Mouse (Mus musculus) liver, embryonic 16.5 days (tissue): Measurements from ENCODE around the gene Nr3c2. TPM values are rescaled to one million over a fixed set of nuclear protein-coding genes. Genes with fewer than 3 reads are reported as not detected.

Source experiments
- ATAC-seq: fragments of 200-750 bp; cut with Nextera tagmentation; 2 replicates; pipeline ENCODE4 v1.8.0; 2017; ENCODE audit warnings: low read depth, mild to moderate bottlenecking, moderate number of reproducible peaks, moderate library complexity
- H3K27ac ChIP-seq: fragments of 300-500 bp; sonication (generic); 2 replicates; pipeline ENCODE4 v1.5.1; 2014; ENCODE audit warnings: mild to moderate bottlenecking, low read length
- H3K27me3 ChIP-seq: fragments of 300-500 bp; sonication (generic); 2 replicates; pipeline ENCODE4 v1.6.1; 2014; ENCODE audit warnings: low read depth, low read length, mixed read lengths; ENCODE audit not compliant: control insufficient read depth, insufficient read depth
- H3K36me3 ChIP-seq: fragments of 300-500 bp; sonication (generic); 2 replicates; pipeline ENCODE4 v1.6.1; 2014; ENCODE audit warnings: mild to moderate bottlenecking; ENCODE audit not compliant: control insufficient read depth, insufficient read depth
- H3K4me1 ChIP-seq: fragments of 300-500 bp; sonication (generic); 2 replicates; pipeline ENCODE4 v1.6.1; 2014; ENCODE audit warnings: low read depth, low read length, mixed read lengths; ENCODE audit not compliant: control insufficient read depth
- H3K4me2 ChIP-seq: fragments of 300-500 bp; sonication (generic); 2 replicates; pipeline ENCODE4 v1.6.1; 2014; ENCODE audit warnings: low read depth, low read length, mixed read lengths
- H3K4me3 ChIP-seq: fragments of 300-500 bp; sonication (generic); 2 replicates; pipeline ENCODE4 v1.5.1; 2014; ENCODE audit warnings: low read depth, mild to moderate bottlenecking, low read length
- H3K9ac ChIP-seq: fragments of 300-500 bp; sonication (generic); 2 replicates; pipeline ENCODE4 v1.6.1; 2014; ENCODE audit warnings: low read depth, low read length
- H3K9me3 ChIP-seq: fragments of 300-500 bp; sonication (generic); replicated peaks from 2 replicates; pipeline ENCODE4 v1.6.1; 2016; ENCODE audit warnings: low read length; ENCODE audit not compliant: control insufficient read depth
- WGBS: fragments of 180-500 bp; shearing (Covaris S2); extraction: QIAGEN DNeasy Blood & Tissue Kit; methylation state at CpG from one replicate; pipeline ENCODE4 v1.1.7; 2014; ENCODE audit not compliant: insufficient replicate concordance; 5-methylcytosine and 5-hydroxymethylcytosine counted together
- polyA plus RNA-seq: library from polyadenylated mRNA; unstranded; fragments of >200 nt; fragmentation: Nextera tagmentation; extraction: Ambion mirVana; gene quantifications from 2 replicates; pipeline ENCODE4 v1.2.1, GENCODE M21; 2015

The Nr3c2 gene
- polyA plus RNA-seq, 1 experiment from 2014 or later = 2.1 TPM

- H3K36me3 ChIP-seq = no peaks in the 10 kb centered on the region
Measured at GRCm38 (mm10) chr8:76901430-76902204, 2.4 kb downstream of the Nr3c2 start.

GRCm38 (mm10) chr8:76902205-76903078 lies 3.2 kb downstream of the Nr3c2 start:
- WGBS = under 1% methylated on average over 34 of the region's 35 CpGs
- Histone ChIP-seq H3K36me3 (no peaks in the 10 kb centered on the region), H3K4me2 (peak overlapping the region; percentile 72), H3K4me1 (no peaks in the 10 kb centered on the region), H3K27ac (no peak overlapping the region), H3K9ac (no peak overlapping the region; the same call in 1 of the 2 replicates), H3K27me3 (peaks cover 42% of the 10 kb centered on the region), H3K4me3 (peak overlapping the region; percentile 63), H3K9me3 (no peaks in the 10 kb centered on the region)
- peak; percentile 10 for ATAC-seq

More at GRCm38 (mm10) chr8:76901430-76902204, 2.4 kb downstream of the Nr3c2 start:
- peak; percentile 90 for ATAC-seq
- H3K9ac ChIP-seq = peak overlapping the region; percentile 31; the same call in 1 of the 2 replicates
- H3K9me3 ChIP-seq = no peaks in the 10 kb centered on the region
- H3K27me3 ChIP-seq = peaks cover 44% of the 10 kb centered on the region
- H3K4me1 ChIP-seq = no peaks in the 10 kb centered on the region
- H3K27ac ChIP-seq = no peak overlapping the region
- H3K4me2 ChIP-seq = peak overlapping the region; percentile 72
- under 1% methylated on average over 39 of the region's 41 CpGs for WGBS
- peak overlapping the region; percentile 63 for H3K4me3 ChIP-seq

- Histone ChIP-seq H3K27ac (no peak overlapping the region), H3K9ac (no peak overlapping the region), H3K4me1 (no peaks in the 10 kb centered on the region), H3K36me3 (no peaks in the 10 kb centered on the region), H3K4me3 (no peak overlapping the region), H3K27me3 (no peaks in the 10 kb centered on the region), H3K9me3 (no peaks in the 10 kb centered on the region), H3K4me2 (no peak overlapping the region)
- ATAC-seq = no peak
Measured at GRCm38 (mm10) chr8:76911206-76911605, 12.0 kb downstream of the Nr3c2 start.

GRCm38 (mm10) chr8:76912678-76913077 lies 13.4 kb downstream of the Nr3c2 start:
- H3K4me2 ChIP-seq = peak overlapping the region; percentile 30; the same call in 1 of the 2 replicates
- 44% methylated on average over 3 of the region's 3 CpGs for WGBS
- no peaks in the 10 kb centered on the region for H3K4me1 ChIP-seq
- no peak overlapping the region for H3K9ac ChIP-seq
- H3K27ac ChIP-seq = peak overlapping the region; percentile 33
- no peaks in the 10 kb centered on the region for H3K9me3 ChIP-seq
- no peak overlapping the region for H3K4me3 ChIP-seq
- ATAC-seq = peak; percentile 92
- no peaks in the 10 kb centered on the region for H3K36me3 ChIP-seq
- no peaks in the 10 kb centered on the region for H3K27me3 ChIP-seq

GRCm38 (mm10) chr8:76913207-76913606 lies 14.0 kb downstream of the Nr3c2 start:
- 0 out of 2 replicates have a peak, but pooled peaks have one; percentile 16 for ATAC-seq
- Histone ChIP-seq H3K9me3 (no peaks in the 10 kb centered on the region), H3K4me2 (no peak overlapping the region), H3K4me3 (no peak overlapping the region), H3K27ac (no peak overlapping the region), H3K36me3 (no peaks in the 10 kb centered on the region), H3K4me1 (no peaks in the 10 kb centered on the region), H3K27me3 (no peaks in the 10 kb centered on the region), H3K9ac (no peak overlapping the region)
- 52% methylated on average over 4 of the region's 4 CpGs for WGBS

GRCm38 (mm10) chr8:76915260-76915659 lies 16.0 kb downstream of the Nr3c2 start:
- no peak for ATAC-seq
- no peaks in the 10 kb centered on the region for H3K36me3 ChIP-seq
- no peaks in the 10 kb centered on the region for H3K4me1 ChIP-seq
- 59% methylated on average over 2 of the region's 2 CpGs for WGBS
- no peak overlapping the region for H3K4me2 ChIP-seq
- H3K27ac ChIP-seq = no peak overlapping the region
- H3K9me3 ChIP-seq = no peaks in the 10 kb centered on the region
- no peak overlapping the region for H3K9ac ChIP-seq
- H3K4me3 ChIP-seq = no peak overlapping the region
- no peaks in the 10 kb centered on the region for H3K27me3 ChIP-seq

GRCm38 (mm10) chr8:76919546-76919945 lies 20.3 kb downstream of the Nr3c2 start:
- 49% methylated on average over 2 of the region's 2 CpGs for WGBS
- no peak for ATAC-seq
- no peaks in the 10 kb centered on the region for H3K36me3 ChIP-seq
- no peak overlapping the region for H3K4me3 ChIP-seq
- no peaks in the 10 kb centered on the region for H3K27me3 ChIP-seq
- no peak overlapping the region for H3K4me2 ChIP-seq
- no peak overlapping the region for H3K9ac ChIP-seq
- H3K4me1 ChIP-seq = no peaks in the 10 kb centered on the region
- H3K9me3 ChIP-seq = no peaks in the 10 kb centered on the region
- H3K27ac ChIP-seq = no peak overlapping the region

GRCm38 (mm10) chr8:76924150-76924549 lies 24.9 kb downstream of the Nr3c2 start:
- H3K4me1 ChIP-seq = no peaks in the 10 kb centered on the region
- no peak for ATAC-seq
- H3K4me2 ChIP-seq = no peak overlapping the region
- H3K9ac ChIP-seq = no peak overlapping the region
- no peaks in the 10 kb centered on the region for H3K9me3 ChIP-seq
- H3K27me3 ChIP-seq = no peaks in the 10 kb centered on the region
- no peak overlapping the region for H3K27ac ChIP-seq
- WGBS = 60% methylated on average over 4 of the region's 4 CpGs
- H3K36me3 ChIP-seq = no peaks in the 10 kb centered on the region
- H3K4me3 ChIP-seq = no peak overlapping the region

- Histone ChIP-seq H3K4me3 (no peak overlapping the region), H3K27me3 (no peaks in the 10 kb centered on the region), H3K9ac (no peak overlapping the region), H3K36me3 (no peaks in the 10 kb centered on the region), H3K9me3 (no peaks in the 10 kb centered on the region), H3K27ac (no peak overlapping the region), H3K4me2 (no peak overlapping the region), H3K4me1 (no peaks in the 10 kb centered on the region)
- 38% methylated on average over 1 of the region's 1 CpGs for WGBS
- peak; percentile 61 for ATAC-seq
Measured at GRCm38 (mm10) chr8:76928326-76928725, 29.1 kb downstream of the Nr3c2 start.
